Mouse (Mus musculus): Measurements from ENCODE around the gene Usp20. TPM values are rescaled to one million over a fixed set of nuclear protein-coding genes. Genes with fewer than 3 reads are reported as not detected.

The Usp20 gene
- polyA plus RNA-seq, 1 experiment: 38.5 TPM

DNA sequence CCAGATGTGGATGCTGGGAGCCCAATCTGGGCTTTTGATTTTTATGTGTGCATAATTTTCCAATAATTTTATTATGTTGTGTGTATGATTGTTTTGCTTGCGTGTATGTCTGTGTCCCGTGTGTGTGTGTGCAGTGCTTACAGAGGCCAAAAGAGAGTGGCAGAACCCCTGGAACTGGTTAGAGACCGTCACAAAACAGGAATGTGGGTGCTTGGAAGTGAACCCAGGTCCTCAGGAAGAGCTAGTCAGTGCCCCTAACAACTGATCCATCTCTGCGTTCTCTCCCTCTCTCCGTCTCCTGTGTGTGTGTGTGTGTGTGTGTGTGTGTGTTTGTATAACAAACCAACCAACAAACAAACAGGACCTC lies 29.6 kb upstream of the Usp20 start:
- H3K4me3 ChIP-seq: peak overlapping the region; percentile 37
- peak overlapping the region; percentile 85 for H3K4me2 ChIP-seq (ENCODE audit: low read depth)
- no peak for TF ChIP-seq USF1 (IDR thresholded peaks at IDR 0.05; ENCODE audit: low read depth)
- TF ChIP-seq POLR2A (IDR thresholded peaks at IDR 0.05; ENCODE audit: insufficient read length, low read depth): no peak
- no peak for TF ChIP-seq MYOG (IDR thresholded peaks at IDR 0.05; ENCODE audit: control insufficient read depth in 1 of 3, insufficient read depth in 1 of 3, insufficient read length in 2 of 3, low read depth in 2 of 3)
- TF ChIP-seq MYOD1 (IDR thresholded peaks at IDR 0.05; ENCODE audit: control insufficient read depth in 1 of 3, insufficient read length in 2 of 3, low read depth in 2 of 3): no peak
- no peak for TF ChIP-seq TCF12 (IDR thresholded peaks at IDR 0.05; ENCODE audit: insufficient read depth, poor library complexity, severe bottlenecking)
- TF ChIP-seq SRF (IDR thresholded peaks at IDR 0.05; ENCODE audit: control insufficient read depth, insufficient read length, low read depth): no peak
- no peak for TF ChIP-seq E2F4 (IDR thresholded peaks at IDR 0.05; ENCODE audit: insufficient read depth)
- TF ChIP-seq REST (IDR thresholded peaks at IDR 0.05; ENCODE audit: insufficient read depth, insufficient read length): no peak
- no peak for TF ChIP-seq TCF3 (IDR thresholded peaks at IDR 0.05; ENCODE audit: insufficient read length, low read depth)
- no peak for TF ChIP-seq CEBPB (IDR thresholded peaks at IDR 0.05; ENCODE audit: insufficient read depth, poor library complexity, severe bottlenecking)
- TF ChIP-seq MAX (IDR thresholded peaks at IDR 0.05; ENCODE audit: low read depth): no peak
- H3K36me3 ChIP-seq (ENCODE audit: control insufficient read depth, insufficient read depth): peaks cover under 1% of the 10 kb centered on the region
- peaks cover 23% of the 10 kb centered on the region for H3K79me2 ChIP-seq (ENCODE audit: control insufficient read depth, insufficient read depth)
- peaks cover under 1% of the 10 kb centered on the region for H3K27me3 ChIP-seq (ENCODE audit: control insufficient read depth, insufficient read depth, insufficient read length)
- H3ac ChIP-seq (ENCODE audit: control insufficient read depth, insufficient read length): peak overlapping the region; percentile 54

DNA sequence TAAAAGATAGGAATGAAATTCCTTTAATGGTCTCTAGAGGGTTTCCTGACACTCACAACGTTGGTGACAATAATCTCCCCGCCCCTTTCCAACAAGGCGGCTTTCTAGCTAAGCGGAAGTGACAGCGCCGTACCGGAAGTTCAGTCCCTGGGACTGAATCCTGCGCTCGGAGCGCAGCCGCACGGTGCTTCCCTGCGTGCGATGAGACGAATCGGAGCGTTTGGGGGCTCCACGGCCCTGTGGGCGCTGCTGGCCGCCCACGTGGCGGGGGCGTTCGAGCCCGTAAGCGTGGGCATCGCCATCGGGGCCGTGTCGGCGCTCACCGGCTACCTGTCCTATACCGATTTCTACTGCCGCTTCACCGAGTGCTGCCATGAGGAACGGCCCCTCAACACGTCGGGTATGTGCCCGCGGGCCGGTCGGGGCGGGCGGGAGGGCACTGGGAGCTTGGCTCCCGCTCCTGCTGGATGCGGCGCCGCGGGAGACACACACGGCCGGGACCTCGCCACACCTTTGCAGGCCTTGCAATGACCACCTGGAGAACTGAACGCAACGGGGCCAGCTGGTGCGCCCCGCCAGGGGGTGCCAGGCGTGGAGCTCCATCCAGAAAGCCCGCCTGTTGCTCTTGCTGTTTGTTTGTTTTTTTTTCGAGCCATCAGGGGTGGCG lies 29.1 kb upstream of the Usp20 start, which contains the start of gene Tor1b:
Gene Tor1b, plus strand, starts transcription at position 136 of the 667 bp plus-strand sequence.
- peak within 1 kb of the TSS; percentile 54 for H3ac ChIP-seq (ENCODE audit: control insufficient read depth, insufficient read length)
- no peaks in the 10 kb centered on the region for H3K27me3 ChIP-seq (ENCODE audit: control insufficient read depth, insufficient read depth, insufficient read length)
- H3K4me2 ChIP-seq (ENCODE audit: low read depth): peak within 1 kb of the TSS; percentile 85
- TF ChIP-seq POLR2A (IDR thresholded peaks at IDR 0.05; ENCODE audit: insufficient read length, low read depth) (peak; percentile 100), MYOD1 (IDR thresholded peaks at IDR 0.05; ENCODE audit: control insufficient read depth in 1 of 3, insufficient read length in 2 of 3, low read depth in 2 of 3) (no peak), POLR2AphosphoS2 (IDR thresholded peaks at IDR 0.05; ENCODE audit: insufficient read length, low read depth) (peak; percentile 98), E2F4 (IDR thresholded peaks at IDR 0.05; ENCODE audit: insufficient read depth) (no peak)
- peak within 1 kb of the TSS; percentile 37 for H3K4me3 ChIP-seq
- peaks cover 6% of the 10 kb centered on the region for H3K36me3 ChIP-seq (ENCODE audit: control insufficient read depth, insufficient read depth)
- peaks cover 23% of the 10 kb centered on the region for H3K79me2 ChIP-seq (ENCODE audit: control insufficient read depth, insufficient read depth)

DNA sequence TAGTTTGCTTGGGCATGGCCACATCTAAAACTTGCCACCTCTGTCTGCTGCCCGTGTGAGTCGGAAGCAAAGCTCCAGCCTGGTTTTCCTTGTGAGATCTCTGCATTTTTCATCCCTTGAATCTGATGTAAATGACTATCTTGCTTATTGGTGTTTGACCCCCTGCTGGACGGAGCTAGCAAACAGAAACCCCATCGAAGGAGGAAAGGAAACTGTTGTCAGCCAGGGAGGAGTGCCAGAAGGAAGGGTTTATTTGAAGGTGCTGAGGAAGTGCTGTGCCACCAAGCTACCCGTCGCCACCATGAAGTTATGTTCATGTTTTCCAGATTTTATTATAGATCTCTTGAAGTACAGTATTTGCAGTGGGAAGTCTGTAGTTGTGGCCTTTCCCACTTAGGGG lies 27.3 kb upstream of the Usp20 start:
- no peak for TF ChIP-seq POLR2AphosphoS2 (IDR thresholded peaks at IDR 0.05; ENCODE audit: insufficient read length, low read depth)
- no peak for TF ChIP-seq MAX (IDR thresholded peaks at IDR 0.05; ENCODE audit: low read depth)
- TF ChIP-seq E2F4 (IDR thresholded peaks at IDR 0.05; ENCODE audit: insufficient read depth): no peak
- Histone ChIP-seq H3ac (ENCODE audit: control insufficient read depth, insufficient read length) (no peak overlapping the region), H3K36me3 (ENCODE audit: control insufficient read depth, insufficient read depth) (peaks cover 16% of the 10 kb centered on the region), H3K4me3 (peak overlapping the region; percentile 37), H3K27me3 (ENCODE audit: control insufficient read depth, insufficient read depth, insufficient read length) (no peaks in the 10 kb centered on the region), H3K4me2 (ENCODE audit: low read depth) (peak overlapping the region; percentile 83), H3K79me2 (ENCODE audit: control insufficient read depth, insufficient read depth) (peaks cover 23% of the 10 kb centered on the region)

DNA sequence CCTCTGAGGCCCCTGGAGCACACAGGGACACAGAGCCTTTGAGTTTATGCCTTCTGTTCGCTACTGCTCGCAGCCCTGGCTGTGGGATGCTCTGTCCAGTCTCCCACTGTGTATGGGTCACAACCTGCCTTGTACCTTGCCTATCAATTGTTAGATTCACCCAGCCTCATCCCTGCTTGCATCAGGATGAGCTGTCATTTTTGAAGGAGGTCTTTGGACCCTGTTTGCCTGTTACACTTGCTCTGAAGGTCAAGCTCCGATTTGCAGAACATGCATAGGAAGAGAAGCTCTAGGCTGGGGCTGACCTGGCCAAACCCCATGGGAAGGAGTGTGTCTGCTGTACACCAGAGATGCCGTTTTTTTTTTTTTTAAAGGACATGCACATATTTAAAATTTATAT lies 24.6 kb upstream of the Usp20 start:
- Histone ChIP-seq H3ac (ENCODE audit: control insufficient read depth, insufficient read length) (no peak overlapping the region), H3K79me2 (ENCODE audit: control insufficient read depth, insufficient read depth) (peaks cover 23% of the 10 kb centered on the region), H3K4me3 (no peak overlapping the region), H3K36me3 (ENCODE audit: control insufficient read depth, insufficient read depth) (peaks cover 21% of the 10 kb centered on the region), H3K4me2 (ENCODE audit: low read depth) (no peak overlapping the region), H3K27me3 (ENCODE audit: control insufficient read depth, insufficient read depth, insufficient read length) (no peaks in the 10 kb centered on the region)
- TF ChIP-seq MAX (IDR thresholded peaks at IDR 0.05; ENCODE audit: low read depth) (no peak), REST (IDR thresholded peaks at IDR 0.05; ENCODE audit: insufficient read depth, insufficient read length) (no peak), TCF3 (IDR thresholded peaks at IDR 0.05; ENCODE audit: insufficient read length, low read depth) (no peak), POLR2A (IDR thresholded peaks at IDR 0.05; ENCODE audit: insufficient read length, low read depth) (no peak), E2F4 (IDR thresholded peaks at IDR 0.05; ENCODE audit: insufficient read depth) (no peak), TCF12 (IDR thresholded peaks at IDR 0.05; ENCODE audit: insufficient read depth, poor library complexity, severe bottlenecking) (no peak), SRF (IDR thresholded peaks at IDR 0.05; ENCODE audit: control insufficient read depth, insufficient read length, low read depth) (no peak), MYOD1 (IDR thresholded peaks at IDR 0.05; ENCODE audit: control insufficient read depth in 1 of 3, insufficient read length in 2 of 3, low read depth in 2 of 3) (no peak), CEBPB (IDR thresholded peaks at IDR 0.05; ENCODE audit: insufficient read depth, poor library complexity, severe bottlenecking) (no peak), USF1 (IDR thresholded peaks at IDR 0.05; ENCODE audit: low read depth) (no peak), POLR2AphosphoS2 (IDR thresholded peaks at IDR 0.05; ENCODE audit: insufficient read length, low read depth) (no peak), MYOG (IDR thresholded peaks at IDR 0.05; ENCODE audit: control insufficient read depth in 1 of 3, insufficient read depth in 1 of 3, insufficient read length in 2 of 3, low read depth in 2 of 3) (no peak)

DNA sequence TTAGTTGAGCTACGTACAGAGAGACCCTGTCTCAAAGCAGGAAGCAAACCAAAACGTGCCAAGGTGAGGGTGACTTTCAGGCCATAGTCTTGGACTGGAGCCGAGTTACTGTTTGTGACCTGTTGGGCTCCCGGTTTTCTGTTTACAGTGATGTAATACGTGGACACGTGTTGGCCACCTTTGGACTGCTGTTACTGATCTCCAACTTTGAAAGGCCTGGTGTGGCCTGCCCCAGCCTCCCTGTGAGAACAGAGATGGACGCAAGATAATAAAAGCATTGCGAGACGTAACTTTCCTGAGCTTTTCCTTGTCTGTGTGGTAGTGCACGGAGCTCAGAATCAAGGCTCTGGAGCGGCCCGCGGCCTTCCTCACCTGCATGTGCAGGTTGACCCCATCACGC lies 23.4 kb upstream of the Usp20 start:
- H3K4me2 ChIP-seq (ENCODE audit: low read depth): no peak overlapping the region
- H3ac ChIP-seq (ENCODE audit: control insufficient read depth, insufficient read length): no peak overlapping the region
- H3K4me3 ChIP-seq: no peak overlapping the region
- H3K36me3 ChIP-seq (ENCODE audit: control insufficient read depth, insufficient read depth): peaks cover 27% of the 10 kb centered on the region
- TF ChIP-seq SRF (IDR thresholded peaks at IDR 0.05; ENCODE audit: control insufficient read depth, insufficient read length, low read depth) (no peak), TCF3 (IDR thresholded peaks at IDR 0.05; ENCODE audit: insufficient read length, low read depth) (no peak), CEBPB (IDR thresholded peaks at IDR 0.05; ENCODE audit: insufficient read depth, poor library complexity, severe bottlenecking) (no peak), E2F4 (IDR thresholded peaks at IDR 0.05; ENCODE audit: insufficient read depth) (no peak), MYOG (IDR thresholded peaks at IDR 0.05; ENCODE audit: control insufficient read depth in 1 of 3, insufficient read depth in 1 of 3, insufficient read length in 2 of 3, low read depth in 2 of 3) (no peak), USF1 (IDR thresholded peaks at IDR 0.05; ENCODE audit: low read depth) (no peak), REST (IDR thresholded peaks at IDR 0.05; ENCODE audit: insufficient read depth, insufficient read length) (no peak), TCF12 (IDR thresholded peaks at IDR 0.05; ENCODE audit: insufficient read depth, poor library complexity, severe bottlenecking) (no peak), MAX (IDR thresholded peaks at IDR 0.05; ENCODE audit: low read depth) (no peak)
- no peaks in the 10 kb centered on the region for H3K27me3 ChIP-seq (ENCODE audit: control insufficient read depth, insufficient read depth, insufficient read length)
- H3K79me2 ChIP-seq (ENCODE audit: control insufficient read depth, insufficient read depth): peaks cover 17% of the 10 kb centered on the region

Measured in myocyte (in vitro differentiated cells).